Mouse (Mus musculus) embryonic facial prominence, embryonic 11.5 days (tissue): ENCODE results near the gene Gm1123. TPM values are rescaled to one million over a fixed set of nuclear protein-coding genes. Genes with fewer than 3 reads are reported as not detected.

Experiments used
- ATAC-seq: fragments of 200-750 bp; cut with Nextera tagmentation; replicated peaks from 2 replicates; pipeline ENCODE4 v1.8.0; 2017; ENCODE audit warnings: low read depth; ENCODE audit not compliant: insufficient number of reproducible peaks, low FRiP score, low TSS enrichment
- DNase-seq: peaks from one replicate; pipeline ENCODE4 v3.0.0-alpha.2; 2015; ENCODE audit warnings: low spot score
- H3K27ac ChIP-seq: fragments of 300-500 bp; sonication (generic); replicated peaks from 2 replicates; pipeline ENCODE4 v1.5.1; 2014; ENCODE audit warnings: mild to moderate bottlenecking, low read depth, low read length, control low read depth
- H3K27me3 ChIP-seq: fragments of 300-500 bp; sonication (generic); 2 replicates; pipeline ENCODE4 v1.6.1; 2014; ENCODE audit warnings: mild to moderate bottlenecking, low read length, moderate library complexity, mixed read lengths; ENCODE audit not compliant: control insufficient read depth, insufficient read depth
- H3K36me3 ChIP-seq: fragments of 300-500 bp; sonication (generic); replicated peaks from 2 replicates; pipeline ENCODE4 v1.6.1; 2014; ENCODE audit warnings: low read depth, mild to moderate bottlenecking, low read length, moderate library complexity, mixed read lengths; ENCODE audit not compliant: control insufficient read depth, insufficient read depth
- H3K4me1 ChIP-seq: fragments of 300-500 bp; sonication (generic); 2 replicates; pipeline ENCODE4 v1.6.1; 2014; ENCODE audit warnings: low read length, mixed read lengths; ENCODE audit not compliant: control insufficient read depth, insufficient read depth
- H3K4me2 ChIP-seq: fragments of 300-500 bp; sonication (generic); 2 replicates; pipeline ENCODE4 v1.6.1; 2014; ENCODE audit warnings: low read depth, mild to moderate bottlenecking, control low read depth, low read length, moderate library complexity
- H3K4me3 ChIP-seq: fragments of 300-500 bp; sonication (generic); 2 replicates; pipeline ENCODE4 v1.5.1; 2014; ENCODE audit warnings: low read depth, low read length, control low read depth
- H3K9ac ChIP-seq: fragments of 300-500 bp; sonication (generic); replicated peaks from 2 replicates; pipeline ENCODE4 v1.6.1; 2014; ENCODE audit warnings: mild to moderate bottlenecking, control low read depth, low read length
- H3K9me3 ChIP-seq: fragments of 300-500 bp; sonication (generic); replicated peaks from 2 replicates; pipeline ENCODE4 v1.6.1; 2016; ENCODE audit warnings: mild to moderate bottlenecking, low read length, inconsistent platforms, mixed read lengths; ENCODE audit not compliant: control insufficient read depth
- WGBS: fragments of 180-500 bp; shearing (Covaris S2); extraction: QIAGEN DNeasy Blood & Tissue Kit; methylation state at CpG from one replicate; pipeline ENCODE4 v1.1.7; 2014; 5-methylcytosine and 5-hydroxymethylcytosine counted together
- polyA plus RNA-seq: library from polyadenylated mRNA; unstranded; fragments of >200 nt; fragmentation: Nextera tagmentation; extraction: Ambion mirVana; gene quantifications from 2 replicates; pipeline ENCODE4 v1.2.1, GENCODE M21; 2014

The Gm1123 gene
- polyA plus RNA-seq, 1 experiment from 2014 or later: not detected

GRCm38 (mm10) chr9:99001326-99001725 is 34.2 kb downstream of the Gm1123 start:
- H3K36me3 ChIP-seq: no peaks in the 10 kb centered on the region
- no peaks in the 10 kb centered on the region for H3K9me3 ChIP-seq
- H3K9ac ChIP-seq: no peak overlapping the region
- DNase-seq (no peak), ATAC-seq (no peak)
- H3K4me3 ChIP-seq: no peak overlapping the region
- H3K27me3 ChIP-seq: no peaks in the 10 kb centered on the region
- H3K27ac ChIP-seq: no peak overlapping the region
- 89% methylated on average over 6 of the region's 6 CpGs for WGBS
- no peak overlapping the region for H3K4me2 ChIP-seq
- no peaks in the 10 kb centered on the region for H3K4me1 ChIP-seq

GRCm38 (mm10) chr9:98999881-99000339 is 35.6 kb downstream of the Gm1123 start:
- DNase-seq (no peak), ATAC-seq (no peak)
- H3K9ac ChIP-seq: no peak overlapping the region
- H3K4me3 ChIP-seq: no peak overlapping the region
- H3K4me2 ChIP-seq: no peak overlapping the region
- no peaks in the 10 kb centered on the region for H3K9me3 ChIP-seq
- no peaks in the 10 kb centered on the region for H3K36me3 ChIP-seq
- 83% methylated on average over 9 of the region's 9 CpGs for WGBS
- no peak overlapping the region for H3K27ac ChIP-seq
- H3K4me1 ChIP-seq: no peaks in the 10 kb centered on the region
- no peaks in the 10 kb centered on the region for H3K27me3 ChIP-seq

DNA sequence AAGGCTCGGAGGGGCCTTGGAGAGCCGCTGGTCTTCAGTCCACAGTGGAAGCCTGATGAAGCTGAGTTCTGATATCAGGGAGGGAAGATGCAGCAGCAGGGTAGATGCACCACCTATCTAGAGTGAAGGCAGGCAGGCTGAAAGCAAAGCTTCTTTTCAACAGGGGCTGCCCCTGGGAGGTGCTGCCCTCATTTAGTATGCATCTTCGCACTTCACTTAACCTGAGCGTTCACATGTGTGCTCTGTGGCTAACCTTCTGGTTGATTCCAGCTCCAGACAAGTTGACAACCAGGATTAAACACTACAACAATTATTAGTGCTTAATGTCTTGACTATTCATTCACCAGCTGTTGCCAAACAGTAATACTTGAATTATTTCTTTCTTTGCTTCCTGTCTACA is 41.4 kb downstream of the Gm1123 start:
- no peaks in the 10 kb centered on the region for H3K27me3 ChIP-seq
- no peak overlapping the region for H3K4me2 ChIP-seq
- no peak overlapping the region for H3K27ac ChIP-seq
- H3K9me3 ChIP-seq: no peaks in the 10 kb centered on the region
- ATAC-seq (no peak), DNase-seq (no peak)
- WGBS: 88% methylated on average over 4 of the region's 4 CpGs
- no peaks in the 10 kb centered on the region for H3K36me3 ChIP-seq
- H3K4me1 ChIP-seq: no peaks in the 10 kb centered on the region
- no peak overlapping the region for H3K9ac ChIP-seq
- H3K4me3 ChIP-seq: no peak overlapping the region

GRCm38 (mm10) chr9:98987131-98987530 is 48.4 kb downstream of the Gm1123 start:
- Histone ChIP-seq H3K36me3 (no peaks in the 10 kb centered on the region), H3K9me3 (no peaks in the 10 kb centered on the region), H3K27me3 (no peaks in the 10 kb centered on the region), H3K9ac (no peak overlapping the region; the same call in 1 of the 2 replicates), H3K4me3 (no peak overlapping the region; the same call in 1 of the 2 replicates), H3K27ac (no peak overlapping the region), H3K4me2 (peak overlapping the region; percentile 82), H3K4me1 (no peaks in the 10 kb centered on the region)
- WGBS: 50% methylated on average over 9 of the region's 9 CpGs
- DNase-seq: no peak
- ATAC-seq: no peak

DNA sequence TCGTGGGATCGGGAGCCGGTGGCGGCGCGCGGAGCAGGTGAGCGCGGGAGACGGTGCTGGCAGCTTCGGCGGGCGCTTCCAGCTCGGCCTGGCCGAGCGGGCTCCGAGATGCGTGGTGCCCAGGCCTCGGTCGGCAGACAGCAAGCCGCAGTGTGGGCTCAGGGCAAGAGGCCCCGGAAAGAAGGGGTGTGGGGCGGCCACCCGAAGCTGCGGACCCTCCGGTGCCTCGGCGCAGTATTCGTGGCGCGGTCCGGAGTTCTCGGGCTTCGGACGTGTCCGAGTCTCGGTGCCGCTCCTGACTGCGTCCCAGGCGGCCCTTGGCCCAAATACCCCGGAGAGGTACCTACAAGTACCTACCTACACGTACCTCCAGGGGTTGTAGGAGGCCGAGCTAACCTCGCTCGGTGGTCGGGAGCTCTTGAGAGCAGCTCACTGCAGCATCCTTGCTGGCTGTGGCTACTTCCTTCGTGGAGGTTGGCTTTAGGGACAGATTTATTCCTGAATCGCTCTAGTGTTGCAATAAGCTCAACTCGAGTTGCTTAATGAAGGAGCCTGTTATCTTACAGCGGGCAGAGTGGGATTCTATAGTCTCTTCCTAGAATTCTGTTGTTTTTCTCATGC is 48.9 kb downstream of the Gm1123 start:
- Histone ChIP-seq H3K9me3 (no peaks in the 10 kb centered on the region), H3K27ac (no peak overlapping the region), H3K36me3 (no peaks in the 10 kb centered on the region), H3K4me3 (peak overlapping the region; percentile 72), H3K27me3 (no peaks in the 10 kb centered on the region), H3K4me1 (no peaks in the 10 kb centered on the region), H3K4me2 (peak overlapping the region; percentile 82), H3K9ac (peak overlapping the region; percentile 74)
- ATAC-seq: peak; percentile 69
- WGBS: under 1% methylated on average over 47 of the region's 50 CpGs
- DNase-seq: no peak

DNA sequence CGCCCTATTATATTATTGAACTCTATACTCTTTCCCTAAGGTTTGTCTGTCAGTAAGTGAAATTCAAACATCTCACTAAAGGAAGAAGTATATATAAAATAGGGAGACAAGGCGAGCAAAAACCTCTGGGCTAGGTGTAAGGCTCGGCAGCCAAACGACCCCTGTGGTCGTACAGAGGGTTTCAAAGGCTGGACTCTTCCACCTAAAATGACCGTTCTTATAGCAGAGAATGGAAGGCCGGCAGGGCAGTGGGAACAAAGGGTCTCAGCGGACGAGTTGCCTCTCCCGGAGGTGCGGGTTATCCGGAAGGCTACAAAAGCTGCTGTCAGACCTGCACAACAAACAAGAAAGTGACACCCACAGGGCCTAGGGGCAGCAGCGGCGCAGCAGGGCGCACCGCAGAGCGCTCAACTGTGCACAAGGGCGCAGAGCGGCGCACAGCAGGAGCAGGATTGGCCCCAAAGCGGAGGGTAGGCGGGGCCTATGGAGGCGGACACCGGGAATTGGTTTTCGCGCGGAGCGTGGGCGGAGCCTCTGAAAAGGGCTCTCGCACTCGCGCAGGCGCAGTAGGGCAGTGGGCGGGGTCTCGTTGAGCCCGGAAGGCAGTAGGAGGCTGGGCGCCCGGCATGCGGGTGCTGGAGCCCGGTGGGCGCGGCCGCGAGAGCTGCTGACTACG is 49.6 kb downstream of the Gm1123 start, which contains the start of gene Faim:
Gene Faim, plus strand, starts transcription at position 574 of the 676 bp plus-strand sequence.
- Histone ChIP-seq H3K27ac (0 out of 2 replicates have a peak within 1 kb of the TSS, but pooled peaks have one; percentile 29), H3K27me3 (no peaks in the 10 kb centered on the region), H3K4me3 (peak within 1 kb of the TSS; percentile 72), H3K9me3 (no peaks in the 10 kb centered on the region), H3K4me2 (peak within 1 kb of the TSS; percentile 82), H3K9ac (peak within 1 kb of the TSS; percentile 74), H3K36me3 (no peaks in the 10 kb centered on the region), H3K4me1 (no peaks in the 10 kb centered on the region)
- WGBS: 2% methylated on average over 44 of the region's 45 CpGs
- ATAC-seq (peak; percentile 97), DNase-seq (peak; percentile 100)

GRCm38 (mm10) chr9:98979431-98980416 is 55.8 kb downstream of the Gm1123 start:
- Histone ChIP-seq H3K27ac (no peak overlapping the region), H3K9ac (no peak overlapping the region), H3K4me3 (peak overlapping the region; percentile 28), H3K4me1 (no peaks in the 10 kb centered on the region), H3K4me2 (peak overlapping the region; percentile 39), H3K9me3 (no peaks in the 10 kb centered on the region), H3K27me3 (peaks cover 7% of the 10 kb centered on the region; the same call in 1 of the 2 replicates), H3K36me3 (no peaks in the 10 kb centered on the region)
- ATAC-seq: peak; percentile 71
- DNase-seq: peak; percentile 89
- 5% methylated on average over 29 of the region's 29 CpGs for WGBS
